In the genomic region with DNA sequence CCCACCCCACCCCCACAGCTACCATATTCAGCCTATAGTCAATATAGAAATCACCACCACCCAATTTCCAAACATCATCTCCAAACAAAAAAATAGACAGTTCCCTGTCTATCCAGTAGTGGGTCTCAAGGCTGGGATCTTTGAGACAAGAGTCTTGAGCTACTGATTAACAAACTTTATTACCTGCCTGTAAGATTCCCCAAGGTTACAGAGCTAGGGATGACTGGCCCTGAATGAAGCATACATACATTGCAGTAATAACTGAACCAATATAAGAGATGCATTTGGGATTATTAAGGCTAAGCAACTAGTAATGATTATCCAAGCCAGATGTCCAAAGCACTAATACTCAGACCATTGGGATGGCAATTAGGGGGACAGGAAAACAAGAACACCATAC, we compare ENCODE assay signal across 20 mouse cellular contexts. TPM values are rescaled to one million over a fixed set of nuclear protein-coding genes. Genes with fewer than 3 reads are reported as not detected.
A peak's percentile ranks its signal among the peaks of the same experiment; 100 is the strongest.
DNase-seq lines count a peak whose midpoint lies in the region; ATAC-seq and TF ChIP-seq lines count a peak whose summit lies in the region.
"Had no signal": no experiment of that assay in that cellular context is flagged by ENCODE, and none has a peak within 500 bp of the region (broad histone marks: within the 10 kb centered on the region; RNA-seq: fewer than 3 reads in every experiment).

No protein-coding gene starts in this region.

- no peaks in the 10 kb centered on the region for H3K9me3 ChIP-seq in forebrain, embryonic 15.5 days
- no peaks in the 10 kb centered on the region for H3K9me3 ChIP-seq in forebrain, embryonic 12.5 days
- H3K9me3 ChIP-seq in hindbrain, postnatal 0 days (ENCODE audit: low read length): no peaks in the 10 kb centered on the region
- H3K9me3 ChIP-seq in hindbrain, embryonic 11.5 days (ENCODE audit: control insufficient read depth, low read length): no peaks in the 10 kb centered on the region
- no peaks in the 10 kb centered on the region for H3K9me3 ChIP-seq in stomach, embryonic 14.5 days (ENCODE audit: control insufficient read depth, low read depth, low read length)
- no peaks in the 10 kb centered on the region for H3K9me3 ChIP-seq in stomach, postnatal 0 days (ENCODE audit: control insufficient read depth, low read length)
- H3K9me3 ChIP-seq: forebrain, embryonic 10.5 days; G1E had no signal

- no peak overlapping the region for H3K4me2 ChIP-seq in forebrain, embryonic 15.5 days (replicated peaks)
- no peak overlapping the region for H3K4me2 ChIP-seq in forebrain, embryonic 12.5 days
- no peak overlapping the region for H3K4me2 ChIP-seq in hindbrain, postnatal 0 days (ENCODE audit: low read depth, low read length)
- no peak overlapping the region for H3K4me2 ChIP-seq in hindbrain, embryonic 11.5 days (replicated peaks; ENCODE audit: low read depth, low read length)
- H3K4me2 ChIP-seq in stomach, embryonic 14.5 days (replicated peaks; ENCODE audit: low read depth, low read length): peak overlapping the region; percentile 50; the same call in 1 of the 2 replicates
- no peak overlapping the region for H3K4me2 ChIP-seq in stomach, postnatal 0 days (replicated peaks; ENCODE audit: low read depth)

- no peaks in the 10 kb centered on the region for H3K27me3 ChIP-seq in forebrain, embryonic 15.5 days
- H3K27me3 ChIP-seq in forebrain, embryonic 12.5 days: peaks cover 54% of the 10 kb centered on the region
- H3K27me3 ChIP-seq in hindbrain, postnatal 0 days (ENCODE audit: insufficient read depth, low read length): no peaks in the 10 kb centered on the region
- peaks cover 3% of the 10 kb centered on the region for H3K27me3 ChIP-seq in hindbrain, embryonic 11.5 days (ENCODE audit: control insufficient read depth, insufficient read depth, low read length)
- no peaks in the 10 kb centered on the region for H3K27me3 ChIP-seq in stomach, embryonic 14.5 days (ENCODE audit: control insufficient read depth, insufficient read depth, low read length)
- H3K27me3 ChIP-seq in stomach, postnatal 0 days (ENCODE audit: control insufficient read depth, insufficient read depth, low read length): no peaks in the 10 kb centered on the region

- H3K36me3 ChIP-seq in forebrain, embryonic 15.5 days: no peaks in the 10 kb centered on the region
- H3K36me3 ChIP-seq in forebrain, embryonic 12.5 days (replicated peaks): no peaks in the 10 kb centered on the region
- no peaks in the 10 kb centered on the region for H3K36me3 ChIP-seq in hindbrain, postnatal 0 days (ENCODE audit: insufficient read depth, low read length)
- H3K36me3 ChIP-seq in hindbrain, embryonic 11.5 days (ENCODE audit: control insufficient read depth, insufficient read depth, low read length): no peaks in the 10 kb centered on the region
- H3K36me3 ChIP-seq in stomach, embryonic 14.5 days (ENCODE audit: control insufficient read depth, insufficient read depth, low read length): no peaks in the 10 kb centered on the region
- no peaks in the 10 kb centered on the region for H3K36me3 ChIP-seq in stomach, postnatal 0 days (ENCODE audit: control insufficient read depth, insufficient read depth, low read length)
- H3K36me3 ChIP-seq: forebrain, embryonic 10.5 days; G1E had no signal

- DNase-seq in hindbrain, postnatal 0 days (ENCODE audit: low spot score): no peak
- DNase-seq in hindbrain, embryonic 11.5 days (ENCODE audit: low spot score): no peak
- no peak for DNase-seq in stomach, postnatal 0 days (ENCODE audit: low spot score)
- DNase-seq in left cerebral cortex, adult 9 months (ENCODE audit: low spot score in 2 of 2): no peak
- DNase-seq: adrenal gland, postnatal 10 days; cerebellum, adult 8-10 months; heart, postnatal 36 days; liver; lung, adult 2 months; lung, postnatal 10 days; right cerebral cortex, postnatal 25 days; thymus, postnatal 4 days had no signal

- no peak overlapping the region for H3K9ac ChIP-seq in forebrain, embryonic 15.5 days (replicated peaks)
- no peak overlapping the region for H3K9ac ChIP-seq in forebrain, embryonic 12.5 days
- no peak overlapping the region for H3K9ac ChIP-seq in hindbrain, postnatal 0 days (replicated peaks; ENCODE audit: low read length)
- H3K9ac ChIP-seq in hindbrain, embryonic 11.5 days (ENCODE audit: low read depth, low read length): no peak overlapping the region
- H3K9ac ChIP-seq in stomach, embryonic 14.5 days (replicated peaks; ENCODE audit: low read depth, low read length): no peak overlapping the region
- no peak overlapping the region for H3K9ac ChIP-seq in stomach, postnatal 0 days (ENCODE audit: low read length)
- H3K9ac ChIP-seq: forebrain, postnatal 0 days; liver, embryonic 14.5 days had no signal

- ATAC-seq in forebrain, embryonic 15.5 days (replicated peaks): peak; percentile 14
- ATAC-seq in forebrain, embryonic 12.5 days (ENCODE audit: low FRiP score): no peak
- no peak for ATAC-seq in hindbrain, postnatal 0 days
- no peak for ATAC-seq in hindbrain, embryonic 11.5 days (ENCODE audit: low FRiP score)
- ATAC-seq in stomach, embryonic 14.5 days (ENCODE audit: insufficient number of reproducible peaks, insufficient read depth, low FRiP score, low read depth): no peak
- ATAC-seq in stomach, postnatal 0 days (ENCODE audit: low FRiP score, low TSS enrichment): no peak

- no peak overlapping the region for H3K4me3 ChIP-seq in forebrain, embryonic 15.5 days
- H3K4me3 ChIP-seq in forebrain, embryonic 12.5 days (replicated peaks): no peak overlapping the region
- no peak overlapping the region for H3K4me3 ChIP-seq in hindbrain, postnatal 0 days (ENCODE audit: low read length)
- no peak overlapping the region for H3K4me3 ChIP-seq in hindbrain, embryonic 11.5 days (ENCODE audit: low read depth, low read length)
- H3K4me3 ChIP-seq in stomach, embryonic 14.5 days (ENCODE audit: low read depth, low read length): no peak overlapping the region
- no peak overlapping the region for H3K4me3 ChIP-seq in stomach, postnatal 0 days (ENCODE audit: low read depth, low read length)

- peak overlapping the region; percentile 72 for H3K27ac ChIP-seq in forebrain, embryonic 15.5 days (replicated peaks)
- H3K27ac ChIP-seq in forebrain, embryonic 12.5 days: no peak overlapping the region
- H3K27ac ChIP-seq in hindbrain, postnatal 0 days: peak overlapping the region; percentile 72; the same call in 1 of the 2 replicates
- H3K27ac ChIP-seq in hindbrain, embryonic 11.5 days (ENCODE audit: low read depth, low read length): no peak overlapping the region
- no peak overlapping the region for H3K27ac ChIP-seq in stomach, embryonic 14.5 days (ENCODE audit: low read length)
- no peak overlapping the region for H3K27ac ChIP-seq in stomach, postnatal 0 days (replicated peaks)
- H3K27ac ChIP-seq: forebrain, embryonic 10.5 days; kidney, postnatal 0 days; liver, embryonic 14.5 days had no signal

- TF ChIP-seq CTCF in hindbrain, postnatal 0 days (IDR thresholded peaks at IDR 0.05; ENCODE audit: low read depth): no peak
- TF ChIP-seq CTCF in stomach, postnatal 0 days (IDR thresholded peaks at IDR 0.05; ENCODE audit: low read depth): no peak

- H3K4me1 ChIP-seq in forebrain, embryonic 15.5 days: peaks cover 12% of the 10 kb centered on the region
- H3K4me1 ChIP-seq in forebrain, embryonic 12.5 days: no peaks in the 10 kb centered on the region; the same call in 1 of the 2 replicates
- H3K4me1 ChIP-seq in hindbrain, postnatal 0 days (ENCODE audit: insufficient read depth, low read length): no peaks in the 10 kb centered on the region
- no peaks in the 10 kb centered on the region for H3K4me1 ChIP-seq in hindbrain, embryonic 11.5 days (replicated peaks; ENCODE audit: control insufficient read depth, insufficient read depth, low read length)
- H3K4me1 ChIP-seq in stomach, embryonic 14.5 days (ENCODE audit: control insufficient read depth, insufficient read depth, low read length): no peaks in the 10 kb centered on the region
- H3K4me1 ChIP-seq in stomach, postnatal 0 days (replicated peaks; ENCODE audit: control insufficient read depth, insufficient read depth): 0 out of 2 replicates have a peak, but pooled peaks cover 2% of the 10 kb centered on the region

- TF ChIP-seq EP300 in stomach, postnatal 0 days (optimal IDR thresholded peaks at IDR 0.05): no peak

RNA-seq across cellular contexts. Expression of a gene that starts 1.5 kb away (rescaled TPM):
- 26.8 and 29.5 TPM in 2 replicates for polyA plus RNA-seq in forebrain, embryonic 15.5 days (2015; fragmentation: Nextera tagmentation; extraction: Ambion mirVana)
- 14.5 and 14.7 TPM in 2 replicates for polyA plus RNA-seq in forebrain, embryonic 12.5 days (2016; fragmentation: Nextera tagmentation; extraction: Ambion mirVana)
- total RNA-seq in hindbrain, postnatal 0 days (2014; rRNA removed): 97.3 and 108 TPM in 2 replicates
- polyA plus RNA-seq in hindbrain, postnatal 0 days (2015; fragmentation: Nextera tagmentation; extraction: Ambion mirVana): 68.9 and 76.8 TPM in 2 replicates
- 30.6 and 31.2 TPM in 2 replicates for polyA plus RNA-seq in hindbrain, embryonic 11.5 days (2014; fragmentation: Nextera tagmentation; extraction: Ambion mirVana)
- 46.4 and 54.3 TPM in 2 replicates for polyA plus RNA-seq in stomach, embryonic 14.5 days (2014; fragmentation: Nextera tagmentation; extraction: Ambion mirVana)
- 11.3 and 11.8 TPM in 2 replicates for polyA plus RNA-seq in stomach, postnatal 0 days (2015; fragmentation: Nextera tagmentation; extraction: Ambion mirVana)
- total RNA-seq: G1E had no signal
- polyA plus RNA-seq: G1E had no signal

Comparison
In these comparisons a context has a peak if more than half of its experiments do, and no peak if none do; other contexts are left out.
1. H3K27ac ChIP-seq: peak in forebrain, embryonic 15.5 days (single experiment) and hindbrain, postnatal 0 days (single experiment); none in forebrain, embryonic 12.5 days (single experiment), hindbrain, embryonic 11.5 days (single experiment), stomach, embryonic 14.5 days (single experiment) and stomach, postnatal 0 days (single experiment).